Mouse (Mus musculus) embryonic fibroblast, embryonic 13.5 days (primary cell): Measurements from ENCODE around the gene Grb2. TPM values are rescaled to one million over a fixed set of nuclear protein-coding genes. Genes with fewer than 3 reads are reported as not detected.

Experiments
- H3K27ac ChIP-seq: 2 replicates; pipeline ENCODE4 v1.5.1; 2012; ENCODE audit warnings: low read length, control low read depth, inconsistent platforms; ENCODE audit not compliant: insufficient read depth
- H3K4me1 ChIP-seq: 2 replicates; pipeline ENCODE4 v1.6.1; 2011; ENCODE audit warnings: low read length; ENCODE audit not compliant: control insufficient read depth, insufficient read depth
- H3K4me3 ChIP-seq: 2 replicates; pipeline ENCODE4 v1.5.1; 2011; ENCODE audit warnings: mild to moderate bottlenecking, control low read depth, low read length; ENCODE audit not compliant: insufficient read depth
- CTCF ChIP-seq: IDR thresholded peaks from 2 replicates; pipeline ENCODE4 v1.5.1; 2011; ENCODE audit warnings: mild to moderate bottlenecking, control low read depth, low read length, moderate library complexity, borderline replicate concordance; ENCODE audit not compliant: insufficient read depth
- POLR2A ChIP-seq: IDR thresholded peaks from 2 replicates; pipeline ENCODE4 v1.6.1; 2011; ENCODE audit warnings: low read depth, mild to moderate bottlenecking, control low read depth, low read length, moderate library complexity
- polyA plus RNA-seq: library from polyadenylated mRNA; stranded (reverse); fragments of >200 nt; gene quantifications from 2 replicates; pipeline ENCODE4 v1.2.4, GENCODE M21; 2011; ENCODE audit warnings: low read depth; ENCODE audit not compliant: missing spikeins, insufficient read length

Grb2 gene
- 61.1 and 69.3 TPM in 2 replicates for polyA plus RNA-seq

DNA sequence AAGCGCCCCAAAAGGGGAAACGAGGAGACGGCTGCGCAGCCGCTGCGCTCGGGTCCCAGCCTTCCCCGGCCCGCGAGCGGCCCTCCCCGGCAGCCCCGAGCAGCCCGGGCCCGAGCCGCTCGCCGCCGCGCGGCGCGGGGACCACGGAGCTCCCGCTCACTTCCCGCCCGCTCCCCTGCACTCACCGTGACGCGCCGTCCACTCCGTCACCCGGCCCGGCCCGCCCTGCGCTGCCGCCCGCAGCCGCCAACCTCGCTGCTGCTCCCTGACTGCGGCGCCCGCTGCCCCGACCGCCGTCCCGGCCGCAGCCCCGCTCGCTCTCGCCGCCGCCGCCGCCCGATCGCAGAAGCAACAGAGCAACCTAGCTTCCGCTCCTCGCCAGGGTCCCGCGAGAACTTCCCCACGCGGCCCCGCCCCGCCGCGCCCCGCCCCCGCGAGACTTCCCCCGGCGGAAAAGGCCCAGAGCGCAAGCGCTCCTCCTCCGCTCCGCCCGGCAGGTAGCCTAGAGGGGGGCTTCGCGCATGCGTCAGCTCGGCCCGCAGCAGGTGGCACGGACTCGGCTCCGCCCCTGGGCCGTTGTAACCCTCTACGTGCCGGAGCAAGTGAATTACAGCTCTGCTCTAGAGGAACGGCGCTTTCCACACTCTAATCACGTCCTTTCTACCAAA is at the start of gene Grb2:
Gene Grb2 (minus strand): TSS at position 389 of the 668 bp plus-strand sequence.
- peak within 1 kb of the TSS; percentile 85 for H3K4me3 ChIP-seq
- TF ChIP-seq CTCF (no peak), POLR2A (peak; percentile 66)
- peaks cover 7% of the 10 kb centered on the region for H3K4me1 ChIP-seq

DNA sequence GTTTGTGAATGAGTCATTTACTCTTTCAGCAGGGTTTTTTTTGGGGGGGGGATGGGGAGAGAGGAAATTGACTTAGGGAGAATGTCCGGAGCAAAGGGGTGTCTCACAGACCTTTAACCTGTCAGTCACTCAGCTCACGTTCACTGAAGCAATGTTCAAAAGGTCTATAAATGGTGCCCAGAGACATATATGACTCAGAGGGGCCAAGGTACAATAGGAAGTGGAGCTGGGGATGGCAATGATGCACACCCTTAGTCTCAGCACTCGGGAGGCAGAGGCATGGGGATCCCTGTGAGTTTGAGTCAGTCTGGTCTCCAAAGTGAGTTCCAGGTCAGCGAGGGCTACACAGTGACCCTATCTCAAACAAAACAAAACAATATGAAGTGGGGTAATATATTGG is 45.1 kb upstream of the Grb2 start:
- no peak overlapping the region for H3K27ac ChIP-seq
- TF ChIP-seq POLR2A (no peak), CTCF (no peak)
- no peaks in the 10 kb centered on the region; the same call in 1 of the 2 replicates for H3K4me1 ChIP-seq
- H3K4me3 ChIP-seq = no peak overlapping the region

More for the DNA sequence above, at the start of gene Grb2:
- H3K27ac ChIP-seq = peak within 1 kb of the TSS; percentile 36

- TF ChIP-seq CTCF = no peak
- no peak for TF ChIP-seq POLR2A
- H3K27ac ChIP-seq = no peak overlapping the region
- H3K4me1 ChIP-seq = peaks cover 2% of the 10 kb centered on the region; the same call in 1 of the 2 replicates
- H3K4me3 ChIP-seq = no peak overlapping the region
These were observed 44.3 kb upstream of the Grb2 start for GRCm38 (mm10) chr11:115752653-115753052.

DNA sequence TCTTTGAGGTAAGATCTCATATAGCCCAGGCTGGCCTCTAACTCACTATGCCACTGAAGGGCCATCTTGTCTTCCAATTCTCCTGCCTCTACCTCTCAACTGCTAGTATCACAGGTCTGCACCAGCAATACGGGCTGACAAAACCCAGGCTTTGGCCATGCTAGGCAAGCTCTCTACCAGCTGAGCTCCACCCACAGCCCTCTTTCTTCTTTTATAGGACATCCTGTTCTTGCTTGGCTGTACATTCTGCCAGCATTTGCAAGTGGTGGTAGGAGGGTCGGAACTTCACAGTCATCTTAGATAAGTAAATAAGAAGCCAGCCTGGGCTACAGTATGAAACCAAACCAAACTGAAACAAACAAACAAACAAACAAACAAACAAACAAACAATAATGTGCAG is 43.3 kb upstream of the Grb2 start:
- H3K27ac ChIP-seq = no peak overlapping the region
- peaks cover 3% of the 10 kb centered on the region; the same call in 1 of the 2 replicates for H3K4me1 ChIP-seq
- TF ChIP-seq POLR2A = no peak
- no peak for TF ChIP-seq CTCF
- H3K4me3 ChIP-seq = no peak overlapping the region

DNA sequence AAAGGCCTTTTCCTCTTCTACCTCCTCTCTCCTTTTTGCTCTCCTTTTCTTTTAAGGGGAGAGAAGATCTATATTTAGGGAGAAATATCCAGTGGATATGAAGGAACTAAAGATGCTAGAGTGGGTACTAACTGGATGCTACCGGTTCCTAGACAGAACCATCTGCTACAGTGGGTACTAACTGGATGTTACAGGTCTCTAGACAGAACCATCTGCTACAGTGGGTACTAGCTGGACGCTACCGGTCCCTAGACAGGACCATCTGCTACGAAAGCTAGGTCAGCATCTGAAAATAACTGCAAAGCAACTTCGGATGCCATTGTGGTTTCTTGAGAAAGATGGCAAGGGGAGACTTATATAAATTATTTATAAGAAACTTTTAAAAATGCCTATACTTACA is 41.4 kb upstream of the Grb2 start:
- TF ChIP-seq CTCF (no peak), POLR2A (no peak)
- Histone ChIP-seq H3K4me1 (peaks cover 3% of the 10 kb centered on the region; the same call in 1 of the 2 replicates), H3K4me3 (no peak overlapping the region), H3K27ac (no peak overlapping the region)

DNA sequence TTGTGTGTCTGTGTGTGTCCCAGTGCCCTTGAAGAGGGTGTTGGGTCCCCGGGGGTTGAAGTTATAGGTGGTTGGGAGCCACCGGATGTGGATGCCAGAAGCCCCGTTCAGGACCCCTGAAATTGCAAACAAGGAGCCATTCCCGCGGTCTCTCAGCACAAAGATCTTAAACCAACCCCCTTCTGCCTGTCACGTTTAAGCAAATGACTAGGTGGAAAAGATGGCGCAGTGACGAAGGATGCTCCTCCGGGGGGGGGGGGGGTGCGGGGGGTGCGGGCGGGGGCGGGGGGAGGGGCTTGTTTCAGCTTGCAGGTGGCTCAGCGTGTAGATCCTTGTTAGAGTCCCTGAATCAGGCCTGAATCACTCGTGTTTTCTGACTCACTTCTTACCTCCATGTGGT is 39.0 kb upstream of the Grb2 start:
- Histone ChIP-seq H3K4me3 (no peak overlapping the region), H3K27ac (no peak overlapping the region), H3K4me1 (peaks cover 3% of the 10 kb centered on the region; the same call in 1 of the 2 replicates)
- TF ChIP-seq POLR2A (no peak), CTCF (no peak)

- TF ChIP-seq POLR2A (no peak), CTCF (no peak)
- Histone ChIP-seq H3K4me1 (peaks cover 3% of the 10 kb centered on the region; the same call in 1 of the 2 replicates), H3K4me3 (no peak overlapping the region), H3K27ac (no peak overlapping the region)
These were observed 38.4 kb upstream of the Grb2 start for GRCm38 (mm10) chr11:115746762-115747161.

GRCm38 (mm10) chr11:115746109-115746508 is 37.7 kb upstream of the Grb2 start:
- TF ChIP-seq POLR2A = no peak
- no peak for TF ChIP-seq CTCF
- Histone ChIP-seq H3K4me3 (no peak overlapping the region), H3K4me1 (peaks cover 3% of the 10 kb centered on the region; the same call in 1 of the 2 replicates), H3K27ac (no peak overlapping the region)

GRCm38 (mm10) chr11:115744385-115744784 is 36.0 kb upstream of the Grb2 start:
- TF ChIP-seq POLR2A = no peak
- TF ChIP-seq CTCF = no peak
- H3K4me3 ChIP-seq = no peak overlapping the region
- peaks cover 3% of the 10 kb centered on the region; the same call in 1 of the 2 replicates for H3K4me1 ChIP-seq
- H3K27ac ChIP-seq = no peak overlapping the region

GRCm38 (mm10) chr11:115742926-115743325 is 34.5 kb upstream of the Grb2 start:
- no peak for TF ChIP-seq CTCF
- TF ChIP-seq POLR2A = no peak
- H3K27ac ChIP-seq = no peak overlapping the region
- H3K4me1 ChIP-seq = peaks cover 3% of the 10 kb centered on the region; the same call in 1 of the 2 replicates
- H3K4me3 ChIP-seq = no peak overlapping the region
